Mouse (Mus musculus) lung, adult 2 months (tissue): ENCODE results near the gene Yjefn3.

Experiments
- CTCF ChIP-seq: fragments of 200-500 bp; IDR thresholded peaks from 2 replicates; pipeline ENCODE4 v1.5.1; 2011; ENCODE audit warnings: mild to moderate bottlenecking, low read length, control low read depth; ENCODE audit not compliant: insufficient read depth
- POLR2A ChIP-seq: fragments of 200-500 bp; IDR thresholded peaks from 2 replicates; pipeline ENCODE4 v1.6.1; 2011; ENCODE audit warnings: low read depth, mild to moderate bottlenecking, control low read depth, low read length, borderline replicate concordance; ENCODE audit errors: extremely low read depth

- TF ChIP-seq CTCF (no peak), POLR2A (no peak)
Measured at GRCm38 (mm10) chr8:69897857-69898256, 4.7 kb downstream of the Yjefn3 start.
